Mouse (Mus musculus): ENCODE measurements at regions not wholly inside any gene's neighbourhood (a gene's known extent, or its start where the extent isn't known, plus 50 kb on each side); places are given as distances from the start of the nearest gene placed in this dataset.

DNA sequence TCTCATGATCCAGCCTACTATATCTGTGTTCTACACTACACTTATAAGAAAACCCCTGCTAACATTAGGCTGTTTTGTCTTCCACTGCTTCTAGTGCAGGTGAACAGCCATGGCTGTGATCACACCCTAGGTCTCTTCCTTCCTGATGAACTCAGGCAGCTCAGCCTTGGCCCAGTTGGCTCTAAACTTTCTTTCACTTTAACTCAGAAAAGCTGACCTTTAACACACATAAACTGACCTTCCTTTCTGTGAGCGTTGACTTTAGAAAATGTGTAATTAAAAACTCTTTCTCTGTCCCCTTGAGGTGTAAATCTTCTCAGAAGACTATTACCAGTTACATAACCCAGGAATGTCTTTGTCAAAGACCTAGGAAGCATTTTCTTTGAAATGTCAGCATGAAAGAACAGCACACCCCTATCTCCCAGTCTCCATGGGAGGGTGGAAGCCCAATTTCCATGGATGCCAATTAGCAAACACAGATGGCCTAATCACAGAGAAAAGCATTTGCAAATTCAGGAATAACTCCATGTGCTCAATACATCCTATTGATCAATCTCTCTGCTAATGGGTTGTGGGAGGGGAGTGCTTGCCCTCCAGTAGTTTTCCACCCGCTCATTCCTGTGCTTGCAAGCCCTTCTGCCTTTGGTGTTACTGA lies 1098.4 kb downstream of the 9330182O14Rik start:
- Histone ChIP-seq H3K4me1 (ENCODE audit: control insufficient read depth, insufficient read depth, low read length) (0 out of 2 replicates have a peak, but pooled peaks cover 3% of the 10 kb centered on the region), H3K4me3 (ENCODE audit: insufficient read depth, low read length) (no peak overlapping the region), H3K27ac (ENCODE audit: insufficient read depth, low read depth, low read length) (no peak overlapping the region)
- TF ChIP-seq POLR2A (IDR thresholded peaks at IDR 0.05; ENCODE audit: borderline replicate concordance, low read depth, low read length) (no peak), CTCF (IDR thresholded peaks at IDR 0.05; ENCODE audit: low read depth, low read length) (no peak)
